Mouse (Mus musculus): ENCODE measurements around the gene Fam69b.
A peak's percentile ranks its signal among the peaks of the same experiment; 100 is the strongest.

Gene Fam69b

DNA sequence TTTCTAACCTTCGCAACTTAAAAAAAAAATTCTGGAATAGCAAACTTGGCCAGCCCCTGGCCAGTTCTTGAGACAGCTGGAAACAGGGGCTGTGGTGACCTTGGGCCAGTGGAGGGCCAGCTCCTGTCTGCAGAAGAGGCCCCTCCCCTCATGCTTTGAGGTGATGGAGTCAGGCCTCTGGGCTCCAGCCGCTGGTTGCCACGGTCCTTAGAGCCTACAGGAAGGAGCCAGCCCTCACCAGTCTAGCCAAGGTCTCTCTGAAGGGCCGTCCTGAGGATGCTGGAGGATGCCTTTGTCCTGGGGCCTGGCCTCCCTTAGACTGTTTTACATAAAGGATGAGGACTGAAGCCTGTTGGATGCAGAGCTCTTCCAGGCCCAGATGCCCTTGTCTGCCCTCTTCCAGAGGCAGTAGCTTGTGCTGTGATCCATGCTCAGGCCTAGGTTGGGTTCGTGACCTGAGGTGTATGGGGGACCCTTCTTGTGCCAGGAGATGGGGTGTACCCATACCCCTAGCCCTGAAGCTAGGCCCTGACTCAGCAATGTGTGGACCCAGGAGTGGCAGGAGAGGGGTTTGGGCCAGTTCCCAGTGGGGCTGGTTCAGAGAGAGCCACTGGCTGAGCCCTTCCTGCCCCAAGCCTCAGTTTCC is 658 bp downstream of the Fam69b start:
- no peak for DNase-seq (ENCODE audit: low spot score)

DNA sequence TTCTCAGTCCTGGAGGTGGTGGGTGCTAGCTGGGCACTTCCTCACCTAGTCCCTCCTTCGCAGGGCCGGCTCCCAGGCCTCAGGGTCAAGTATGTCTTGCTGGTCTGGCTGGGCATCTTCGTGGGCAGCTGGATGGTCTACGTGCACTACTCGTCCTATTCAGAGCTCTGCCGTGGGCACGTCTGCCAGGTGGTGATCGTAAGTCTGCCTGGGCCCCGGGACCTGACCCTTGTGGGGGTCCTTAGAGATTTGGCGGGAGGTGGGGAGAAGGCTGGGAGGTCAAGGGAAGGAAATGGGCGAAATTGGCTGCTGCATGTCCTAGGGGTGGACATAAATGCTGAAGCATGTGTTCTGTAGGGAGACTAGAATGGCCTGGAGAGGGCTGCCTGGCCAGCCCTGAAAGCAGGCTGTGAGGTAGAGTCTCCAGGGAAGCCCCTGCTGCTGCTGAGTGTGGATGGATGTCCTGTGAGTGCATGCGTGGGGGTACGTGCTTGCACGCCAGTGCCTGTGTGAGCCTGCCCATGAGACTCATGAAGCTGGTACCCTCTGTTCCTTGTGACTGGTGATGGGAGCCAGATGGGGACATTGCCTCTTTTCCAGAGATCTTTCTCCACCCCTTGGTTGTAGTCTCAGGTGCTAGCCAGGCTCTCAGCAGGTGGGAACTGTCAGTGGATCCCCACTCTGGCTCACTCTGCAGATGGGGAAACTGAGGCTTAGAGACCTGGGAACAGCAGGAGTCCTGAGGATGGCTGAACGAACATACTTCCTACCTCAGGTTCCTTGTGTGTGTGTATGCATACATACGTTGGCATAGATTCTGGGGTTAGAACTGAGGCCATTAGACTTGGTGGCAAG is 4.5 kb downstream of the Fam69b start:
- DNase-seq (ENCODE audit: low spot score) = no peak

DNA sequence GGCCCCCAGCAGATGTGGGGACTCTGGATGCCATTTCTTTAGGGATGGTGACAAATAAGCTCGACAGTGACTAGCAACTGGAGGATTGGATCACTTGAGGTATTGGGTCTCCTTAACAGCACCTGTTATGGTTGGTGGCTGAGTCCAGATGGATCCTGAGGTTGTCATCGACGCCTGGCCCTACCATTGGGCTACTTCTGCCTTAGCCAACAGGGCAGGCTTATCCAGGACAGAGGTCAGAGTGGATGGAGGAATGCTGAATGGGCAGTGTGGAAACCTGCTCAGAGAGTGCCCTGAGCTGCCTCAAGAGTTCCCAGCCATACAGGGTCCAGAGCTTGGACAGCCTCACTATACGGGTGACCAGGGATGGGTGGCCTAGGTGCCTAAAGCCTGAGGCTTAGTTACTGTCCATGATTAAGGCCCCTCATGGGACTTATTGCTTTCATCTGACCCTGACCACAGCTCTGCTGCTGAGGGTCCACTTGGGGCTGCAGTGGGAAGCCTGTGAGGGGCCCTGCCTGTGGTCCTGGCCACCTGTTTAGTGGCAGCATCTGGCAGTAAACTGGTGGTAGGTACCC is 5.8 kb downstream of the Fam69b start:
- DNase-seq (ENCODE audit: low spot score) = no peak

DNA sequence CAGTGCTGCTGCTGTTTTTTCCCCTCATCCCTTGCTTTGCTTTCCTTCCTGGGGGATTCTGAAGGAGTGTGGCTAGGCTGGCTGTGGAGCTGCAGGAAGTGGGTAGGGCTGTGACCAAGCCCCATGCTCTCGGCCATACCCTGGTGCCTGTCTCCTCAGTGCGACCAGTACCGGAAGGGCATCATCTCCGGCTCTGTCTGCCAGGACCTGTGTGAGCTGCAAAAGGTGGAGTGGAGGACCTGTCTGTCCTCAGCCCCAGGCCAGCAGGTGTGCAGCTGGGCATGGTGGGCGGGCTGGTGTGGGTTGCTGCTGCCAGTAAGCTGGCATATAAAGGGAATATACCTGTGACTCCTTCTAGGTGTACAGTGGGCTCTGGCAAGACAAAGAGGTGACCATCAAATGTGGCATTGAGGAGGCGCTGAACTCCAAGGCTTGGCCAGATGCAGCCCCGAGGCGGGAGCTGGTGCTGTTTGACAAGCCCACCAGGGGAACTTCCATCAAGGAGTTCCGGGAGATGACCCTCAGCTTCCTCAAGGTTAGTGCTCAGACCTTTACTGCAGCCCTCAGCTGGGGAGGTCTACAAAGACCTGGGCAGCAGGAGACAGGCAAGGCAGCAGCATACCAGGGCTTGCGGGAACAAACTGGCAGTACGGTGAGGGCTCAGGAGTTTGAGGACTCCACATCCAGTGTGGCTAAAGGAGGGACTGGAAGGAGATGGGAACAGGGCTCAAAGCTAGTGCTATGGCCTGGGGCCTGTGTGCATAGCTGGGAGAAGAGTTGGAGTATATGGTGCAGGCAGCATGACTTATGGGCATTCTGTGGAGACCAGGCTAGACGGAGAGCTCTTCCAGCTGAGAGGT is 6.6 kb downstream of the Fam69b start:
- no peak for DNase-seq (ENCODE audit: low spot score)

DNA sequence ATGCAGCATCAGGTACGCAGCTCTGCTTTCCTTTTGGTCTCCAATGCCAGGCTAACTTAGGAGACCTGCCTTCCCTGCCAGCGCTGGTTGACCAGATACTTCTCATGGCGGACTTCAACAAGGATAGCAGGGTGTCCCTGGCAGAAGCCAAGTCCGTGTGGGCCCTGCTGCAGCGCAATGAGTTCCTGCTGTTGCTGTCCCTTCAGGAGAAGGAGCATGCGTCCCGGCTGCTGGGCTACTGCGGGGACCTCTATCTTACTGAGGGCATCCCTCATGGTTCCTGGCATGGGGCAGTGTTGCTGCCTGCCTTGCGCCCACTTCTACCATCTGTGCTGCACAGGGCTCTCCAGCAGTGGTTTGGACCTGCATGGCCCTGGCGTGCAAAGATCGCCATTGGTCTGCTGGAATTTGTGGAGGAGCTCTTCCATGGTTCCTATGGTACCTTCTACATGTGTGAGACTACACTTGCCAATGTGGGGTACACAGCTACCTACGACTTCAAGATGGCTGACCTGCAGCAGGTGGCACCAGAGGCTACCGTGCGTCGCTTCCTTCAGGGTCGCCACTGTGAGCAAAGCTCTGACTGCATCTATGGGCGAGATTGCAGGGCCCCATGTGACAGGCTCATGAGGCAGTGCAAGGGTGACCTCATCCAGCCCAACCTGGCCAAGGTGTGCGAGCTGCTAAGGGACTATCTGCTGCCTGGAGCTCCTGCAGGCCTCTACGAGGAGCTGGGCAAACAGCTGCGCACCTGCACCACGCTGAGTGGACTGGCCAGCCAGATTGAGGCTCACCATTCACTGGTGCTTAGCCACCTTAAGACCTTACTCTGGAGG is 7.5 kb downstream of the Fam69b start:
- no peak for DNase-seq (ENCODE audit: low spot score)

DNA sequence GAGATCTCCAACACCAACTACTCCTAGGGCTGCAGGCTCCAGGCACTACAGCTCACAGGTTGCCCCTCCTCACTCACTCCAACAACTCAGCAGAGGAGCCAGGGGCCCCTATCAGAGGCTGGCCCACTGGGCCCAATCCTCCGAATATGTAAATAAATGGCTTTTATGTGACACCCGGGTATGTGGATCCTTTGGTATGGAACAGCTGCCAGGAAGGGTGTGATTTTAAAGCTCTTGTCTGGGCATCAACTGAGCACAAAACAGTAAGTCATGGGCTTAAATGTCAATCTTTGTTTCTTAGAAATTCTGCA is 8.0 kb downstream of the Fam69b start:
- no peak for DNase-seq (ENCODE audit: low spot score)

DNA sequence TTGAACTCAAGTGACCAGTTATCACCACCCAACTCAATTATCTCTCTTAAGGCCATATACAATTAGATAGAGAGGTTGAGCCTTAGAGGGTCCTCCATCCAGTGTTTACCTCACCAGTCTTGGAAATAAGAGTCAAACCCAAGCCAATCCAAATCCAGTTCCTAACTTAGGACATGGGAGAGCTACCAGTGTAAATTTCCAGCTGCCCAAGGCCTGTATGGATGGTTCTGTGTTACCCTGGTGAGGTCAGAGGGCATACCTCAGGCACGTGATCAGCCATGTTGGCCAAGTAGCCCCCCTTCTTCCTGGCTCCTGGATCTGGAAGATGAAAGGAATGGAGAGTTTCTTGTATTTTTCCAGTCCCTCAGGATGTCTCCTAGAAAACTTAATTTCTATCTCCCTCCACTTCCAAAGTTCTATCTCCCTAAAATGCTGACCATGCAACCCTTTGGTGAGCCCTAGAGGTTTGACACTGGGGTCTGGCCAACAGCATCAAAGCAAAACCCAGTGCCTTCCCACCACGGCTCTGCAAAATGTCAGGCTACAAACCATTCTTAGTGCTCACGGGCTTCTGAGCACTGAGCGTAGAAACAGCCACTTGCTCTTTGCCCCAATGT is 9.2 kb downstream of the Fam69b start:
- no peak for DNase-seq (ENCODE audit: low spot score)

DNA sequence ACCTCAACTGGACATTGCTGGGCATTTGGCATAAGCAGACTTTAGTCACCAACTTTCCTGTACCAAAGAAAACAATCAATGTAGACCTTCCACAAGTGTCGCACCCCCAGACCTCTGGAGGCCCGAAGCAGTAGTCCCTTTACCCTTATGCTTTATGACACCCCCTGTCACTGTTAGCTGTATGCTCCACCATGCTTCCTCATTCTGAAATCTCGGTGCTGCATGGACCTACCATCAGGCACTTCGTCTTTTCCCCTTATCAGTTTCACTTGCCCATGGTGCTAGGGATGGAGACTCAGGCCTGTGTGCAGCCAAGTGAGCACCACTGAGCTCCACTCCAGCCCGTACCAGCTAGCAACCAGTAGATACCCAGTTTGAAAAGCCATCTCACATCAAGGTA is 9.8 kb downstream of the Fam69b start:
- DNase-seq (ENCODE audit: low spot score) = no peak

DNA sequence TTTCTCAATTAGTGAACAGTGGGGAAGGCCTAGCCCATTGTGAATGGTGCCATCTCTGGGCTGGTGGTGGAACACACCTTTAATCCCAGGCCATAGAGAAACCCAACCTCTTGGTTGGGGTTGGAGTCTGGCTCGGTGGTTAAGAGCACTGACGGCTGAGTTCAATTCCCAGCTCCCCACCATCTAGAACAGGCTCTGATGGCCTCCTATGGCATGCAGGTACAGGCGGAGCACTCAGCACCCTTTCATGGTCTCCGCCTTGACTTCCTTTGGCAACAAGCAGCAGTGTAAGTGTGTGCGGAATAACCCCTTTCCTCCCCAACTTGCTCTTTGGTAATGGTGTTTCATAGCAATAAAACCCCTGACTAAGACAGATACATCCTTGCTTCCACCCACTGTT is 10.3 kb downstream of the Fam69b start:
- DNase-seq (ENCODE audit: low spot score) = no peak

DNA sequence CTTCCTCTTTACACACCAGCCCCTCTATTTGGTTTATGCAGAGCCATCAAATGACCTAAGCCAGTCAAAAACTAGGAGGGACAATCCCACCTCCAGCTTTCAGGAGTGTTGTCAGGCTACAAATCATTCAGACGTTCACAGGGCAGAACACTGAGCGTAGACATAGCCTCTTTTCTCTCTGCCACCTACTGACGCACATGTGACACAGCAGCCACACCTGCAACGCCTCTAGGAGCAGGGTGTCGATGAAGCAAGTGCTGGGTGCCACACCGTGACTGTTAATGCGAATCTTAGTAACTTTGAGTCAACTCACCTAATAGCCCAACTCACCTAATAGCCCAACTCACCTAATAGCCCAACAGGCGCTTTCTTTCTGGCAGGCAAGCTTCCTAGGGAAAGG is 10.8 kb downstream of the Fam69b start:
- no peak for DNase-seq (ENCODE audit: low spot score)

DNA sequence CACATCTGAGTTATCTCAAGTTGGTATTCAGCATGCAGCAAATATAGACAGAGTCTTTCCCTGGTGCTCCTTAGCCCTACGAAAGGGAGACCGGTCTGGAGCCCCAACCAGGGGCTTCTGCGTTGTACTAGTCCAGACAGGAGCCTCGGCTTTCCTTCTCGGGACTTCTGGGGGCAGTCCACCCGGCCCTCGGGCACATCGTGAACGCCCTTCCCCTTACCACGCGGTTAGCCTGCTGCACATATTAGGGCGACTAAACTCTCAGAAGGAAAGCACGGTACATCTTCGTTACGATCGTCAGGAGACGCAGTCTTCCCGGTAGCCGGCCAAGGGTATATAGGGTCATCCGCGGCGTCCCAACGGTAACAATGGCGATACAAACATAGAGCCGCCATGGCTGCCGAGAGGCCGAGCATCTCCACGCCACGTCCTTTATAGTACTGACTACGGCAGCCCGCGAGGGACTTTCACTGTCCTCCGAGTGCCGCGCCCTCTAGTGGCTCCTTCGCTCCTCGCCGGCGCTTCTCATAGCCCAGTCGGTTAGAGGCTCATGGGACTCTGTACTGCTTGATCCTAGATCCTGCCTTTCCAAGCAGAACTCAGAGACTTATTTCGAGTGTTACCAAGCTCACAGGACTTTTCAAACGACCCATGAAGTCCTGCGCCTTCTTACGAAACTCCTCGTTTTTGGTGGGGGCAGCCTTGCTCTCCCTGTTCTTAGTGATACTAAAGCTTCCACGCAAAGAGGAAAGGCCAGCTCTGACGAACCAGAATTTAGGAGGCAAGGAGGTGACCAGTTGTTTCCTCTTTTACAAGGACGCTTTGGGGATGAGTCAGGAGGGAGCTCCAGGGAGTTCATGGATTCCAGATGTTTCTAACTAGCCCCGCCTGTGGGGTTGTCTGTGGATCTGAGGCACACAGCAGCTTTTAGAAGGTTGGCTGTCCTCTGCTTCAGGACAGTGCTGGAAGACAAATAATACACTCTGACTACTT is 11.9 kb downstream of the Fam69b start:
- DNase-seq (ENCODE audit: low spot score) = peak; percentile 85

DNA sequence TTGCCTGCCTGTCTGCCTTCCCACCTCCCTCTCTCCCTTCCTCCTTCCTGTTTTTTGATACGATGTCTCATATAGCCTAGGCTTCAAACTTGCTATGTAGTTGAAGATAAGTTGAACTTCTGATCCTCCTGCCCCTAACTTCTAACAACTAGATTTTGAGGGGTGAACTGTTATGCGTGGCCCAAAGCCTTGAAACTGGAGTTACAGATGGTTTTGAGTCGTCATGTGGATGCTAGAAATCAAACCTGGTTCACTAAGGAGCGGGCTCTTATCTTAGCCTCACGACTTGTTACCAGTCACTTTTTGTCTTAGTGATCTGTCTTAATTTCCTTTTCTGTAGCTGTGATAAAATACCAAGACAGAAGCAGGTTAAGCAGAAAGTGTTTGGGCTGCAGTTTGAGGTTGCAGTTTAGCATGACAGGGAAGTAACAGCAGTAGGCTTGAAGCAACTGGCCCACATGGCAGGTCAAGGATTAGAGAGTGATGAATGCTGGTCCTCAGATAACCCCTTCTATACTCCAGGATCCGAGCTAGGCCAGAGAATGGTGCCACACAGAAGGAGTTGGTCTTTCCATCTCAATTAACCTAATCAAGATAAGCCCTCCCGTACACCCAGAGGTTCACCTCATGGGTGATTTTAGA is 12.9 kb downstream of the Fam69b start:
- no peak for DNase-seq (ENCODE audit: low spot score)

DNA sequence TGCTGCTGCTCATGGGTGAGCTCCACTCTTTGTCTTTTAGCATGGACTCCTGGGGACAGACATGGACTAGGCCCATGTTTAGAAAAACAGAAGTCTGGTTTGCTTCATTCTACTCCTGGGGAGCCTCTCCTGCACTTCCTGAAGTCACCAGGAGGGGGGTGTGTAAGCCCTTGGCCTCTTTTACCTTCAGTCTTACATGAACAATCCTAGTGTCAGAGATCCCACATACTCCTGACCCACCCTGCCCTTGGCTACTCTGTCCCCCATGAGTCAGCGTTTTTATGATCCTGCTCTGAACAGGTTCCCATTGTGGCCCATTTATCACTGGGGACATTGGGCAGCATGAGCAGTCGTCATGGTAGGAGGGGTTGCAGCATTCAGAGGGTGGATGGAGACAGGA is 15.7 kb downstream of the Fam69b start:
- no peak for DNase-seq (ENCODE audit: low spot score)

DNA sequence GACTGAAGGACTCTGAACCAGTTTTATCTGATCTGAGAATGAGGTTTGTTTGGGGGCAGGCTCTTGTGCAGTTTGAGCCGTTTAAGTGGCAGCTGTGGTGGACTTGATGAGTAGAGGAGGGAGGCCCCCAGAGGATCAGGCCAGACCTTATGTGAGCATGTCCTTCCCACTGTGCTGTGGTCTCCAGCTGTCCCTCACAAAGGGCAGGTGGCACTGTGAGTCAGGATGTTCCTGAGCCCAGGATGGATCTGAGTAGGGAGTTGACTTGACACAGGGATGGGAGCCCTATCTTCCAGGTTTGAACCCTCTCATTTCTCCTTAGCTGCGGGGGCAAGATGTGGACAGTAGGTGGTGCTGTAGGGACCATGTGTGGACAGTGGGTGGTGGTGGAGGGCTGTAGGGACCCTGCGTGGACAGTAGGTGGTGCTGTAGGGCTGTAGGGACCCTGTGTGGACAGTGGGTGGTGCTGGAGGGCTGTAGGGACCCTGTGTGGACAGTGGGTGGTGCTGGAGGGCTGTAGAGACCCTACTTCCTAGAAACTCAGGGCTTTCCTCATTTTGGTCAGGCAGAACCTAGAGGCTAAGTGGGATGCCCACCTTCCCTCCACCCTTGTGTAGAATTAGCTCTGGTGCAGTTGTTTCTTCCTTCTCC is 18.5 kb downstream of the Fam69b start:
- DNase-seq (ENCODE audit: low spot score) = peak; percentile 60

DNA sequence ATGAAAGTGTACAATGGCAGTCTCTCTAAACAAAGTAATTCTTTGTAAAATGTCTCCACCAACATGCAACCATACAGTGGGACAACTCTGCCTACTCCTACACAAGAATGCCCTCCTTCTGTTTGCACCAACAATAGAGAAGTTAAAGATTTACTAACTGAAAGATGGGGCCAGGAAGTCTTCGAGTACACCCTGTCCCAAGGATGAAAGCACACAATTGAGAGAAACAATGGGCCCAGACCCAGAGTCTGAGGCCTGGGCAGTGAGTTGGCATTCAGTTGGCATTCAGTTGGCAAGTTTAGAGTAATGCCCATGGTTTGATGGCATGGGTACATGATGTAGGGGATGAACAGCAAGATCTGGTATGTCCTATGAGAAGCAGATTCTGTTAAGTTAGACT is 26.4 kb downstream of the Fam69b start:
- no peak for DNase-seq (ENCODE audit: low spot score)

DNA sequence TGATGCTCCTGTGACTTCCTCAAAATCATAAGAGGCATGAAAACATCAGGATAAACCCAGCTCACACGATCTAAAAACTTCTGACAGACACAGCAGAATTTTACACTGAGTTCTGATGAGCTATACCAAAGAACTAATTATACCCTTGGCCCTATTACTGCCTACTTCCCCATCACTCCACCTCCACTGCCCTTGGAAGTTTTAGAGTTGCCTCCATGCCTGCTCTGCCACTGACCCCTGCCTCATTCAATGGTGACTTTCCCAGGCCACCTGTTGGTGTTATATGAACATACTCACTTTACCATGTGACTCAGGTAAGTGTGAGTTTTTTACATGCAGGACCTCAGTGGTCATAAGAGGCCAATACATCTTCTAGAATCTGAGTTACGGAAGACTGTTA is 29.2 kb downstream of the Fam69b start:
- no peak for DNase-seq (ENCODE audit: low spot score)

DNA sequence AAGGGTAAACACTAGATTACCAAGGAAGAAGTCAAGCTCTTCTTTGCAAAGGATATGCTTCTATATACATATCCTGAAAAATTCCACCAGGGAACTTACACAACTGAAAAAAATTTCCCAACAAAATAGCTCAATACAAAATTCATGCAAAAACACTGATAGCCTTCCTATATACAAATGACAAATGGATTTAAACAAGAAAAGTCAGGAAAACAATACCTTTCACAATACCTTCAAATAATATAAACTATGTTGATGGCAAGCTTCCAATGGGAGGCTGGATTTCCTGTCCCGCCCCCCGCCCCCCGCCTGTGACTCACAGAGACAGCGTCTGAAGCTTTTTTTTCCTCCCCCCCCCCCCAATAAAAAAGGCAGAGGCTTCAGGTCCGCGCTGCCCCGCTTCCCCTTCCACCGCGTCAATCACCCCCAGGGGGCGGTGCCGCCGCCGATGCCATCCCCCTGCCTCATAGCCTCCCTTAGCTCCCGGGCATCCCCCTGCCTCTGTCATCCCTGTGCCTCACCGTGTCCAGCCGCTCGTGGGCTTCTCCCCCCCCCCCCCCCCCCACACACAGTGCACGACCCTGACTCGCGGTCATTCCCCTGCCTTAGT is 33.0 kb downstream of the Fam69b start:
- no peak for DNase-seq (ENCODE audit: low spot score)

DNA sequence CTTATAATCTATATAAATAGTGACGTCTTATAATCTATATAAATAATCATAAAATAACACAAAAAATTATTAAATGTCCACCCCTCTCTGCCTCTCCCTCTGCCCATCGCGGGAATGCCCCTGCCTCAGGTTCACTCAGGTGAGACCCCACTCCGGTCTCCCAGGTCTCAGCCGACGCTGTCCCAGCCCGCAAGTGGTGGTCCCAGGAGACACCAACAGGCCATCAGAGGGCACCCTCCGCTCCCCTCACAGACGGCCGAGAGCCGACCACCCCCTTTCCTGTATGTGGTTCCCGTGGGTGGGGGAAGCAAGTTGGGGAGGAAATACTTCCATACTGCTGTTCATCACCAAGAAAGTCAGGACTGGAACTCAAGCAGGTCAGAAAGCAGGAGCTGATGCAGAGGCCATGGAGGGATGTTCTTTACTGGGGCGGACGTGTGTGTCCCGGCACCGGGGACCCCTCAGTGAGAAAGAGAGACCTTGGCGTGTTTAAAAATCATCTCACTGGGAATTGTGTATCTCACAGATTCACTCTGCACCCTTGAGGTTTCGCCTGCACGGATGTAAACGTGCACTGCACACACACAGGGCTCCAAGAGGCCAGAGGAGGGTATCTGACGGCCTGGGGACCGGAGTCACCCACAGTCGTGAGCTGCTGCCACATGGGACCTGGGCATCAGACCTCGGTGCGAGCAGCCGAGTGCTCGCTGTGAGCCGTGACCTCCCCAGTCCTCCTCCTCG is 33.7 kb downstream of the Fam69b start:
- no peak for DNase-seq (ENCODE audit: low spot score)
